Mouse (Mus musculus) kidney, postnatal 25 days (tissue): ENCODE measurements at regions not wholly inside any gene's neighbourhood (a gene's known extent, or its start where the extent isn't known, plus 50 kb on each side); places are given as distances from the start of the nearest gene placed in this dataset.

ENCODE experiments used
- DNase-seq, 2 experiments: peaks; one replicate each; pipeline ENCODE4 v3.0.0; 2021; ENCODE audit warnings: mixed read lengths in 2 of 2

DNA sequence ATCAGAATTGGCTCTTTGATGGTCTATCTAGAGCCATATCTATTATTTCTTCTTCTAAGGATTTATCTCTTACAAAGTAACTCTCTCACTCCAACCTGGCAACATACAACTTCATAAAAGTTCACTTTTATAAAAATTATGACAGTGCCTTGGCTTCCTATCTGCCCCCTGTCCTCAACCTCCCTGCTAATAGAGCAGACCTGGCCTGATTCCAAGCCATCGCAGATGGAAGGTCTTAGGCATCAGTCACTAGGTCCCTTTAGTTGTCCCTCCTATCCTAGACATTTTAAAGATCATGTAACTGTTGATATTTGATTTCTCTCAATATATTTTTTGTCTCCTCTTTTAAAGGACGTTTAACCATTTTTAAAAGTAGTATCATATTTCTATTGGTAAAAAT lies 1974.3 kb upstream of the Slc39a10 start:
- no peak for DNase-seq

DNA sequence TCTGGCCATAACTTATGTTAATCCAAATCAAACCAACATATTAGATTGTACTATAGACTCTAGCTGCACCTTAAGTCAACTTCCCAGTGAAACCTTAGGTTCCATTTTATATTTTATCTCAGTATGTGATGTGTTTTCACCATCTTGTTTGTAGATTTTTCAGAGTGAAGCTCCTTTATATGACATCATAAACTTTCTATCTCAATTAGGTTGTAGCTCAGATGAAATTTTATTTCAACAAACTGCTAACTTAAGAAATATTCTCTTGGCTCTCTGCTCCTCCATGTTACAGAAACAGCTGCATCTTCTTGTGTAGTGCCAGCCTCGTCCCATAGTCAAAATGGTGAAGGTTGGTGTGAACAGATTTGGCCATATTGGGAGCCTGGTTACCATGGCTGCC lies 1988.7 kb upstream of the Slc39a10 start:
- no peak for DNase-seq

DNA sequence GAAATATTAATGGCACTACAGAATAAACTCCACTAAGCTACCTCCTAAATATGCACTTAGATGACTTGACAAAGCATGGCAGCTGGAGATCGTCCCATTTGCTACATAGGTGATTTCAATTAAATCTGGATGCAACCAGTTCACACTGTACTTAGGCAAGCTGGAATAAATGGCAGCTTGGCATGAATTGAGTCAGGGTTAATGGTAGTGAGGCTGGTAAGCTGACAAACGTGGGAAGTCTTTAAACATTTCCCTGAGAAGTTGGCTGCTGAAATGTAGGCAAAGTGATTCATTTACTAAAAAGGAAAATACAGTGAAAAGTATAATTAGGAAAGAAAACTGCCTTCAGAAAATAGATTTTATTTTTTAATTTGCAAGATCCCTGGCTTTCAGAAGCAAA lies 2000.9 kb upstream of the Slc39a10 start:
- no peak for DNase-seq

DNA sequence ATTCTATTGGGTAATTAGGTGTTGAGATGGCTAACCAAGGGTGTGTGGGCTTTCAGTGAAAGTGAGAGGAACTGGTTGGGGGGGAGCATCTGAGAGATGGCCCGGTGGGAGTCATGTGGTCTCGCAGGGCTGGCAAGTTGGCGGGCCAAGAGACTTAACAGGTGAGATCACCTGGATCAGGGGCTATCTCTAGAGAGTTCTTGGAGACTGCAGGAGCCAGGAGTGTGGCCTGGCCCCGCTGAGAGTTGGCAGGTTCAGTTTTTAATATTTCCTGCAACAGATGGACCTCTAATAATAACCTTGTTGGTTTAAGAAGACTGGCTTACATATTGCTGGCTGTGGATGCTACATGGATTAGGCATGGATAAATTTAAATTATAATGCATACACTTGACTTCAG lies 1984.0 kb upstream of the Tmeff2 start:
- peak in 1 of 2 experiments; percentile 20 for DNase-seq

DNA sequence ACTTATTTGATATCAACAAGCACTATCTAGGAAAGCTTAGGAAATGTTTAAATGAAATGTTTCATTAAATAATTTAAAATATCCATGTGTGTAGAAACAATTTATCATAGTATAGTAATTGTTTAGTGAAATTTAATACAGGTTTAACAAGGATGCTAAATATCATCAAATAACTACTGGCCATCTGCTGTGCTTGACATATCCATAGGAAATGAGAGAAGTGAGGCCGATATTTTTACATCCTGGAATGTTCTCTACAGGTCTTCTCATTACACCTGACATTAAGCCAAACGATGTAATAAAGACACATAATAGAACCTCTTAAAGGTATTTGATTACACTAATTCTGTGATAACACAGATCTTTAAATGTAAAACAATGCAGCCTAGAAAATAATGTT lies 1957.3 kb upstream of the Tmeff2 start:
- no peak for DNase-seq

DNA sequence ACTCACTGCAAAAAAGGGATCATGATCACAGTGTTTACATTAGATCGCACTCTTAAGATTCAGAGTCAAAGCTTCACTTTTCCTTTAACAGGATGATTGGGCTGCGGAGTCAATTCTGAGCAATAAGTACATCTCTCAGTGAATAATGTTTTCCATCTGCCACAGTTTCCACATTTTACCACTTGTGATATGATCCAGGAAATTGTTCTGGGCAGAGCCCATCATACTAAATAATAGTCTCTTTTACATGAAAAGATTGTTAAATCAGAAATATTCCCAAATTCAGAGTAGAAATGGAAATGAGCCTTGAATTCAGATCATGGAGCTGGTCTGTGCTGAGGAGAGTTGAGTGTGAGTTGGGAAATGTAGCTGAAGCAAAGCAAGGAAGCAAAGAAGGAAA lies 1956.6 kb upstream of the Tmeff2 start:
- no peak for DNase-seq
